Mouse (Mus musculus): ENCODE results near the gene Gpr162. TPM values are rescaled to one million over a fixed set of nuclear protein-coding genes. Genes with fewer than 3 reads are reported as not detected.
A peak's percentile ranks its signal among the peaks of the same experiment; 100 is the strongest.

The Gpr162 gene
- total and polyA plus RNA-seq, 2 experiments from 2014 or later = 39.3 to 225 TPM

- Histone ChIP-seq H3K4me1 (ENCODE audit: insufficient read depth, low read length) (peaks cover 14% of the 10 kb centered on the region), H3K27me3 (ENCODE audit: insufficient read depth, low read length) (no peaks in the 10 kb centered on the region), H3K36me3 (ENCODE audit: insufficient read depth, low read length) (peaks cover 20% of the 10 kb centered on the region), H3K27ac (ENCODE audit: low read depth, low read length) (peak overlapping the region; percentile 99), H3K4me3 (ENCODE audit: low read depth, low read length) (peak overlapping the region; percentile 67), H3K9me3 (ENCODE audit: low read length) (no peaks in the 10 kb centered on the region), H3K4me2 (ENCODE audit: low read depth, low read length, poor library complexity, severe bottlenecking) (peak overlapping the region; percentile 86), H3K9ac (replicated peaks; ENCODE audit: low read length, poor library complexity, severe bottlenecking) (peak overlapping the region; percentile 95)
- WGBS = 5% methylated on average over 14 of the region's 14 CpGs
- no peak for TF ChIP-seq CTCF (IDR thresholded peaks at IDR 0.05)
- peak; percentile 84 for ATAC-seq (ENCODE audit: low FRiP score)
- peak; percentile 90 for DNase-seq (ENCODE audit: low spot score)
Measured at GRCm38 (mm10) chr6:124856321-124856720, 7.5 kb downstream of the Gpr162 start.

DNA sequence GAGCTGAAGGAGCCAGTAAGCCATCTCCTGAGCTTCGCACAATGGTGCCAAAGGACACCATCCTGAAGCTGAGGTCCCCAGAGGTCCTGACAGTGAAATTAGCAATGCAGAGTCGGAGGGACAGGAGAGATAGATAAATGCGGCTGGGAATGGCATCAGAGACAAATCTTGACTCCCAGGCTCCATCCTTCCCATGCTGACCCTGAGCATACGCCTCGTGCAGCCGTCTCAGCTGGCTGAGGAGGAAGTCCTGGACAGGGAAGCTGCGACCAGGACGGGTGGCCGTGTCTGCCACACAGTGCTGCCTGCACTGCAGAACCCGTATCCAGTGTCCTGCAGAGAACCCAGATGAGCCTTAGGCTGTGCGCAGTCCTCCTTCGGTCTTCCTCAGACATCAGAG is 9.1 kb downstream of the Gpr162 start:
- no peak overlapping the region for H3K4me2 ChIP-seq (ENCODE audit: low read depth, low read length, poor library complexity, severe bottlenecking)
- no peaks in the 10 kb centered on the region for H3K9me3 ChIP-seq (ENCODE audit: low read length)
- no peak overlapping the region for H3K4me3 ChIP-seq (ENCODE audit: low read depth, low read length)
- ATAC-seq (ENCODE audit: low FRiP score) (no peak), DNase-seq (ENCODE audit: low spot score) (no peak)
- H3K9ac ChIP-seq (replicated peaks; ENCODE audit: low read length, poor library complexity, severe bottlenecking) = no peak overlapping the region
- peaks cover 5% of the 10 kb centered on the region; the same call in 1 of the 2 replicates for H3K4me1 ChIP-seq (ENCODE audit: insufficient read depth, low read length)
- H3K27me3 ChIP-seq (ENCODE audit: insufficient read depth, low read length) = no peaks in the 10 kb centered on the region
- no peak for TF ChIP-seq CTCF (IDR thresholded peaks at IDR 0.05)
- H3K27ac ChIP-seq (ENCODE audit: low read depth, low read length) = no peak overlapping the region
- WGBS = 71% methylated on average over 12 of the region's 12 CpGs
- H3K36me3 ChIP-seq (ENCODE audit: insufficient read depth, low read length) = peaks cover 18% of the 10 kb centered on the region

- Histone ChIP-seq H3K4me1 (ENCODE audit: insufficient read depth, low read length) (no peaks in the 10 kb centered on the region), H3K9me3 (ENCODE audit: low read length) (no peaks in the 10 kb centered on the region), H3K36me3 (ENCODE audit: insufficient read depth, low read length) (peaks cover 24% of the 10 kb centered on the region), H3K9ac (replicated peaks; ENCODE audit: low read length, poor library complexity, severe bottlenecking) (peak overlapping the region; percentile 13; the same call in 1 of the 2 replicates), H3K4me2 (ENCODE audit: low read depth, low read length, poor library complexity, severe bottlenecking) (no peak overlapping the region), H3K4me3 (ENCODE audit: low read depth, low read length) (no peak overlapping the region), H3K27me3 (ENCODE audit: insufficient read depth, low read length) (no peaks in the 10 kb centered on the region), H3K27ac (ENCODE audit: low read depth, low read length) (no peak overlapping the region)
- 59% methylated on average over 8 of the region's 8 CpGs for WGBS
- ATAC-seq (ENCODE audit: low FRiP score) (no peak), DNase-seq (ENCODE audit: low spot score) (no peak)
- no peak for TF ChIP-seq CTCF (IDR thresholded peaks at IDR 0.05)
Measured at GRCm38 (mm10) chr6:124850535-124850934, 13.2 kb downstream of the Gpr162 start.

DNA sequence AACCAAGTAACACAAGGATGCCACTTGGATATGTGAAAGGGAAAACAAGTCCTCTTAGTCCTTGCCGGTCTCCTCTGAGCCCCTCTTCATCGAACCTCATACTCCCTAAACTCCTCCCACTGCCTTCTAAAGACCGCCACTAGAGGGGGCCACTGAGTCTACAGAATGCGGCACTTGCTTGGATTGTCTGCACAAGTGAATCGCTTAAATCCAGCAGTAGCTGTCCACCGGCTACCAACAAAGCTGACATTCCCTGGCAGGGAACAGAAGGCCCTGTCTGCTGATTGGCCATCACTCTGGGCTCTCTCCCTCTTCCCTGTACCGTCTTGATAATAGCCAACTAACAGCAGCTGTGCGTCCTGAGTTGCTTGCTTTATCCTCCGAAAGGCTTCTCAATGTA is 16.5 kb downstream of the Gpr162 start:
- peak; percentile 82 for ATAC-seq (ENCODE audit: low FRiP score)
- Histone ChIP-seq H3K9me3 (ENCODE audit: low read length) (no peaks in the 10 kb centered on the region), H3K36me3 (ENCODE audit: insufficient read depth, low read length) (peaks cover 22% of the 10 kb centered on the region; the same call in 1 of the 2 replicates), H3K4me3 (ENCODE audit: low read depth, low read length) (no peak overlapping the region), H3K27me3 (ENCODE audit: insufficient read depth, low read length) (no peaks in the 10 kb centered on the region), H3K4me1 (ENCODE audit: insufficient read depth, low read length) (no peaks in the 10 kb centered on the region), H3K27ac (ENCODE audit: low read depth, low read length) (peak overlapping the region; percentile 52; the same call in 1 of the 2 replicates), H3K4me2 (ENCODE audit: low read depth, low read length, poor library complexity, severe bottlenecking) (no peak overlapping the region; the same call in 1 of the 2 replicates), H3K9ac (replicated peaks; ENCODE audit: low read length, poor library complexity, severe bottlenecking) (peak overlapping the region; percentile 33; the same call in 1 of the 2 replicates)
- peak; percentile 95 for DNase-seq (ENCODE audit: low spot score)
- 2% methylated on average over 9 of the region's 9 CpGs for WGBS
- TF ChIP-seq CTCF (IDR thresholded peaks at IDR 0.05) = peak; percentile 100

- no peak within 1 kb of the TSS for H3K27ac ChIP-seq (ENCODE audit: low read depth, low read length)
- peak; percentile 51 for DNase-seq (ENCODE audit: low spot score)
- WGBS = 12% methylated on average over 15 of the region's 15 CpGs
- H3K9ac ChIP-seq (replicated peaks; ENCODE audit: low read length, poor library complexity, severe bottlenecking) = 0 out of 2 replicates have a peak within 1 kb of the TSS, but pooled peaks have one; percentile 9
- H3K9me3 ChIP-seq (ENCODE audit: low read length) = no peaks in the 10 kb centered on the region
- no peaks in the 10 kb centered on the region for H3K4me1 ChIP-seq (ENCODE audit: insufficient read depth, low read length)
- no peak for TF ChIP-seq CTCF (IDR thresholded peaks at IDR 0.05)
- no peak within 1 kb of the TSS for H3K4me3 ChIP-seq (ENCODE audit: low read depth, low read length)
- peaks cover 11% of the 10 kb centered on the region; the same call in 1 of the 2 replicates for H3K36me3 ChIP-seq (ENCODE audit: insufficient read depth, low read length)
- no peak within 1 kb of the TSS for H3K4me2 ChIP-seq (ENCODE audit: low read depth, low read length, poor library complexity, severe bottlenecking)
- H3K27me3 ChIP-seq (ENCODE audit: insufficient read depth, low read length) = no peaks in the 10 kb centered on the region
- ATAC-seq (ENCODE audit: low FRiP score) = 0 out of 2 replicates have a peak, but pooled peaks have one; percentile 1
Measured at GRCm38 (mm10) chr6:124840241-124841167, 23.3 kb downstream of the Gpr162 start, which contains the start of gene Gnb3. Gene Gnb3 (minus strand): TSS chr6:124840275.

DNA sequence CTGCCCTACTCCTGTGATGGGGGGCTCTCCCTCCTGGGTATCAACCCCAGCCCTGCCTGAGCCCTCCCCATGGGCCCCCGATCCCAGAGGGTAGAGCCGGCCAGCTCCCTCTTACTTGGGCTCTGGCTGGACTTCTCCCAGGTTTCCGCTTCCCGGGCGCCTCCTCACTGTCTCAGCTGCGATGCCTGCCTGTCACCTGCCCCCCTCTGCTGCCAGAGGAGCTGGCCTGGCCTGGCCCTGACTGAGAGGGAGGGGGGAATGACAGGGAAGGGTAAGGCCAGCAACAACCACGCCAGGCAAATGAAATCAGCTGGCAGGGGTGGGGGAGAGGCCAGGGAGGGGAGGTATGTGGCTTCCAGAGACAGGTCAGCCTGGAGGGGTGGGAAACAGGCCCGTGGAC is 24.0 kb downstream of the Gpr162 start:
- Histone ChIP-seq H3K27me3 (ENCODE audit: insufficient read depth, low read length) (no peaks in the 10 kb centered on the region), H3K27ac (ENCODE audit: low read depth, low read length) (no peak overlapping the region), H3K4me1 (ENCODE audit: insufficient read depth, low read length) (no peaks in the 10 kb centered on the region), H3K36me3 (ENCODE audit: insufficient read depth, low read length) (peaks cover 4% of the 10 kb centered on the region; the same call in 1 of the 2 replicates), H3K4me2 (ENCODE audit: low read depth, low read length, poor library complexity, severe bottlenecking) (no peak overlapping the region), H3K9me3 (ENCODE audit: low read length) (no peaks in the 10 kb centered on the region), H3K9ac (replicated peaks; ENCODE audit: low read length, poor library complexity, severe bottlenecking) (no peak overlapping the region), H3K4me3 (ENCODE audit: low read depth, low read length) (no peak overlapping the region)
- TF ChIP-seq CTCF (IDR thresholded peaks at IDR 0.05) = no peak
- DNase-seq (ENCODE audit: low spot score) (no peak), ATAC-seq (ENCODE audit: low FRiP score) (peak; percentile 18; the same call in 1 of the 2 replicates)
- 13% methylated on average over 8 of the region's 8 CpGs for WGBS
